Mouse (Mus musculus) spleen, adult 2 months (tissue): ENCODE data around the gene Stx2.

Experiments
- CTCF ChIP-seq: fragments of 200-500 bp; IDR thresholded peaks from 2 replicates; pipeline ENCODE4 v1.5.1; 2011; ENCODE audit warnings: mild to moderate bottlenecking, inconsistent platforms; ENCODE audit not compliant: insufficient read depth, insufficient read length, insufficient replicate concordance; ENCODE audit errors: extremely low read depth
- POLR2A ChIP-seq: fragments of 200-500 bp; IDR thresholded peaks from 2 replicates; pipeline ENCODE4 v1.6.1; 2011; ENCODE audit warnings: low read depth, low read length, inconsistent platforms

GRCm38 (mm10) chr5:129026637-129027036 is 18.3 kb upstream of the Stx2 start:
- TF ChIP-seq POLR2A = no peak
- TF ChIP-seq CTCF = no peak
